Mouse (Mus musculus): ENCODE data around the gene Fer1l5. TPM values are rescaled to one million over a fixed set of nuclear protein-coding genes. Genes with fewer than 3 reads are reported as not detected.

Fer1l5 gene
- total and polyA plus RNA-seq, 3 experiments, result 0.04 TPM; not detected in 2

DNA sequence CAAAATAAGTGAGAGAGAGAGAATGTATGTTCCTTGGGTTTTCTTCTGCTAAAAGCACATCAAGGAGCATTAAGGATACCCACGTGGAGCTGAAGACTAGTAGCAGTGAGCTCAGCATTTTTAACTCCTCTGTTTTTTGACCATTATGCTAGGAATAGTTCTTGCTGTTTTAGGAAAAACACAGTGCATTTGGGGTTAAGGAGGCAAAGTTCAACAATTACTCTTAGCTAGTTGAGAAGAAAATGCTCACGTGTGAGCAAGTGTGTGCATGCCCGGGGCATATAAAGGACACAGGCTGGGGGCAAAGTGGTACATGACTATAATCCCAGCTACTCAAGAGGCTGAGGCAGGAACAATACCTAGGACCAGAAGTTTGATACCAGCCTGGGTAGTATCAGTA, 61.5 kb downstream of the Fer1l5 start:
- Histone ChIP-seq H3K9ac (ENCODE audit: low read depth, low read length) (no peak overlapping the region), H3K4me1 (ENCODE audit: control insufficient read depth, insufficient read depth, low read length) (no peaks in the 10 kb centered on the region), H3K27me3 (ENCODE audit: control insufficient read depth, insufficient read depth, low read length) (no peaks in the 10 kb centered on the region), H3K79me2 (replicated peaks; ENCODE audit: control insufficient read depth, insufficient read depth, low read length) (no peaks in the 10 kb centered on the region), H3K4me3 (no peak overlapping the region), H3K36me3 (ENCODE audit: control insufficient read depth, insufficient read depth, low read length) (no peaks in the 10 kb centered on the region), H3K27ac (no peak overlapping the region)
- TF ChIP-seq POLR2A (IDR thresholded peaks at IDR 0.05; ENCODE audit: insufficient read depth, low read depth, low read length) (no peak), EP300 (IDR thresholded peaks at IDR 0.05; ENCODE audit: insufficient read depth, low read depth, low read length) (no peak), CTCF (IDR thresholded peaks at IDR 0.05) (no peak)
- intact Hi-C loops (cut with DNase I), result no loop called here
- no peak for DNase-seq
- 90% methylated on average over 3 of the region's 3 CpGs for WGBS

DNA sequence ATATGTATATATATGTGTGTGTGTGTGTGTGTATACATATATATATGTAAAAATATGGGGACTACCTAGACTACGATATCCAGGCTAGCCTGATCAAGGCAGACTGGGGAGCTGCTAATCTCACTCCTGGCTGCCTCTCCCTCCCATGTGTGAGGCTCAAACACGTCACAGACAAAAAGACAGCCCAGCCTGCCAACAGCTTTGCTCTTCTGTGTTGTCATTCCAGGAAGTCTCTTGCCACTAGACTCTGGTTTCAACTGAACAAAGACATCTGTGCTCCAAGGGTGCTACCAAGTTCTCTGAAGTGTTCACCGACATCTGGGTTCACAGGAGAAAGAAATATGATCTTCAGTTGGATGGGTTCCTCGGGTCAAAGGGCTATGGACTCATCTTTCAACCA, 63.0 kb downstream of the Fer1l5 start:
- Histone ChIP-seq H3K27me3 (ENCODE audit: control insufficient read depth, insufficient read depth, low read length) (no peaks in the 10 kb centered on the region), H3K36me3 (ENCODE audit: control insufficient read depth, insufficient read depth, low read length) (no peaks in the 10 kb centered on the region), H3K4me1 (ENCODE audit: control insufficient read depth, insufficient read depth, low read length) (no peaks in the 10 kb centered on the region), H3K79me2 (replicated peaks; ENCODE audit: control insufficient read depth, insufficient read depth, low read length) (no peaks in the 10 kb centered on the region), H3K27ac (no peak overlapping the region), H3K9ac (ENCODE audit: low read depth, low read length) (no peak overlapping the region), H3K4me3 (no peak overlapping the region)
- intact Hi-C loops (cut with DNase I), result no loop called here
- WGBS, result 68% methylated on average over 4 of the region's 4 CpGs
- no peak for TF ChIP-seq EP300 (IDR thresholded peaks at IDR 0.05; ENCODE audit: insufficient read depth, low read depth, low read length)
- no peak for TF ChIP-seq CTCF (IDR thresholded peaks at IDR 0.05)
- TF ChIP-seq POLR2A (IDR thresholded peaks at IDR 0.05; ENCODE audit: insufficient read depth, low read depth, low read length), result no peak
- no peak for DNase-seq

DNA sequence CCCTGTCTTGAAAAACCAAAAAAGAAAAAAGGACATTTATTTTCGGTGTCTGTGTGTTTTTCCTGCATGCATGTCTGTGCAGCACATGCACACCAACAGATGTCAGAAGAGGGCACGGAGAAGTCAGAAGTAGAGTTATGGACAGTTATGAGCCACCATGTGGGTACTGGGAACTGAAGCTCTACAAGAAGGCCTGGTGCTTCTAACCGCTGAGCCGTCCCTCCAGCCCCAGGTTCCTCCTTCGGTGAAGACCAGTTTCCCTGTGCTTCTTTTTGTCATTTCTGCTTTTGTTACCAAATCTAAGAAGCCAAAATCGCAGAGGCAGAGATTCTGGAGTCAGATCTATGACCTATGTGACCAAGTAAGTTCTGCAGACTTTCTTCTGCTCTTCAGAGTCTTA, 64.4 kb downstream of the Fer1l5 start:
- no peak for TF ChIP-seq CTCF (IDR thresholded peaks at IDR 0.05)
- no peak for TF ChIP-seq POLR2A (IDR thresholded peaks at IDR 0.05; ENCODE audit: insufficient read depth, low read depth, low read length)
- TF ChIP-seq EP300 (IDR thresholded peaks at IDR 0.05; ENCODE audit: insufficient read depth, low read depth, low read length), result no peak
- no peak overlapping the region for H3K9ac ChIP-seq (ENCODE audit: low read depth, low read length)
- intact Hi-C loops (cut with DNase I), result no loop called here
- no peaks in the 10 kb centered on the region for H3K79me2 ChIP-seq (replicated peaks; ENCODE audit: control insufficient read depth, insufficient read depth, low read length)
- DNase-seq, result no peak
- H3K27ac ChIP-seq, result no peak overlapping the region
- no peak overlapping the region for H3K4me3 ChIP-seq
- no peaks in the 10 kb centered on the region for H3K27me3 ChIP-seq (ENCODE audit: control insufficient read depth, insufficient read depth, low read length)
- no peaks in the 10 kb centered on the region for H3K4me1 ChIP-seq (ENCODE audit: control insufficient read depth, insufficient read depth, low read length)
- WGBS, result 97% methylated on average over 6 of the region's 6 CpGs
- H3K36me3 ChIP-seq (ENCODE audit: control insufficient read depth, insufficient read depth, low read length), result no peaks in the 10 kb centered on the region

- TF ChIP-seq POLR2A (IDR thresholded peaks at IDR 0.05; ENCODE audit: insufficient read depth, low read depth, low read length), result no peak
- no peak for TF ChIP-seq EP300 (IDR thresholded peaks at IDR 0.05; ENCODE audit: insufficient read depth, low read depth, low read length)
- TF ChIP-seq CTCF (IDR thresholded peaks at IDR 0.05), result no peak
- Histone ChIP-seq H3K27ac (no peak overlapping the region), H3K27me3 (ENCODE audit: control insufficient read depth, insufficient read depth, low read length) (no peaks in the 10 kb centered on the region), H3K79me2 (replicated peaks; ENCODE audit: control insufficient read depth, insufficient read depth, low read length) (no peaks in the 10 kb centered on the region), H3K4me1 (ENCODE audit: control insufficient read depth, insufficient read depth, low read length) (no peaks in the 10 kb centered on the region), H3K9ac (ENCODE audit: low read depth, low read length) (no peak overlapping the region), H3K36me3 (ENCODE audit: control insufficient read depth, insufficient read depth, low read length) (no peaks in the 10 kb centered on the region), H3K4me3 (no peak overlapping the region)
- 94% methylated on average over 3 of the region's 3 CpGs for WGBS
- no peak for DNase-seq
- intact Hi-C loops (cut with DNase I), result no loop called here
Measured at GRCm38 (mm10) chr1:36437223-36437622, 65.1 kb downstream of the Fer1l5 start.

DNA sequence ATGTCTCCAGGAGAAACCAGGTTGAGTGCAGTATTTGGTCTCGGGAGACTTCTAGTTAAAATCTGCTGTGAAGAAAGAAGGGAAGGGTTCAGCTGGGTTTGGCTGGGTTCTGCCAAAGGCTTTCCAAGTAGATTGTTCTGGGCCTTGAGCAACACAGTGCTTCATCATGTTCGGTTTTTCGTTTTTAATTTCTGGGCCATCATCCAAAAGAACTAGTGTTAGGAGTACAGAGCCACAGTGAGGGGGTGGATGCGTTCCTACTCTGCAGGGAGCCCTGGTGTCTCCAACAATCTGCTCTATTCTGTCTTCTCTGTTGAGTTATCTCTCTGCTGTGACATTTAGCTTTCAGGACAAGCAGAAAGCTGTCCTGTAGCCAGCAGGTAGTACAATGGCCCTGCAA, 69.0 kb downstream of the Fer1l5 start:
- no peaks in the 10 kb centered on the region for H3K79me2 ChIP-seq (replicated peaks; ENCODE audit: control insufficient read depth, insufficient read depth, low read length)
- intact Hi-C loops (cut with DNase I), result loop anchor here (5.0 kb wide), 1 partner anchor 51 kb away; no protein-coding TSS in a partner anchor
- H3K4me1 ChIP-seq (ENCODE audit: control insufficient read depth, insufficient read depth, low read length), result peaks cover 4% of the 10 kb centered on the region
- H3K27me3 ChIP-seq (ENCODE audit: control insufficient read depth, insufficient read depth, low read length), result no peaks in the 10 kb centered on the region
- no peak overlapping the region for H3K9ac ChIP-seq (ENCODE audit: low read depth, low read length)
- H3K36me3 ChIP-seq (ENCODE audit: control insufficient read depth, insufficient read depth, low read length), result no peaks in the 10 kb centered on the region
- no peak overlapping the region for H3K27ac ChIP-seq
- TF ChIP-seq EP300 (IDR thresholded peaks at IDR 0.05; ENCODE audit: insufficient read depth, low read depth, low read length), result no peak
- no peak for TF ChIP-seq CTCF (IDR thresholded peaks at IDR 0.05)
- TF ChIP-seq POLR2A (IDR thresholded peaks at IDR 0.05; ENCODE audit: insufficient read depth, low read depth, low read length), result no peak
- WGBS, result 71% methylated on average over 4 of the region's 4 CpGs
- no peak overlapping the region for H3K4me3 ChIP-seq
- DNase-seq, result peak; percentile 23 to 41

- H3K27me3 ChIP-seq (ENCODE audit: control insufficient read depth, insufficient read depth, low read length), result no peaks in the 10 kb centered on the region
- H3K79me2 ChIP-seq (replicated peaks; ENCODE audit: control insufficient read depth, insufficient read depth, low read length), result no peaks in the 10 kb centered on the region
- peak within 1 kb of the TSS; percentile 64 for H3K27ac ChIP-seq
- H3K9ac ChIP-seq (ENCODE audit: low read depth, low read length), result peak within 1 kb of the TSS; percentile 89
- H3K4me3 ChIP-seq, result peak within 1 kb of the TSS; percentile 76
- DNase-seq, result peak; percentile 92 to 96
- TF ChIP-seq POLR2A (IDR thresholded peaks at IDR 0.05; ENCODE audit: insufficient read depth, low read depth, low read length), result 0 out of 2 replicates have a peak, but pooled peaks have one; percentile 48
- TF ChIP-seq CTCF (IDR thresholded peaks at IDR 0.05), result peak; percentile 34
- TF ChIP-seq EP300 (IDR thresholded peaks at IDR 0.05; ENCODE audit: insufficient read depth, low read depth, low read length), result no peak
- intact Hi-C loops (cut with DNase I), result loop anchor here (1.0 to 5.0 kb wide), 2 partner anchors 27 to 48 kb away; partner anchors contain the start of gene Cnnm4
- WGBS, result under 1% methylated on average over 57 of the region's 57 CpGs
- H3K4me1 ChIP-seq (ENCODE audit: control insufficient read depth, insufficient read depth, low read length), result peaks cover 4% of the 10 kb centered on the region
- no peaks in the 10 kb centered on the region for H3K36me3 ChIP-seq (ENCODE audit: control insufficient read depth, insufficient read depth, low read length)
Measured at GRCm38 (mm10) chr1:36444471-36445464, 72.7 kb downstream of the Fer1l5 start, which contains the start of gene Lman2l. Lman2l (minus strand) TSS chr1:36445271.
